Mouse (Mus musculus): ENCODE data around the gene Itih3. TPM values are rescaled to one million over a fixed set of nuclear protein-coding genes. Genes with fewer than 3 reads are reported as not detected.

Gene Itih3
- polyA plus RNA-seq, 1 experiment from 2014 or later = 5.0 TPM

Other genes starting within 250 kb of the Itih3 start
- gene Sfmbt1, start 208.9 kb downstream of the Itih3 start, polyA plus RNA-seq (2015; fragmentation: Nextera tagmentation; extraction: Ambion mirVana) = 14.7 and 15.0 TPM in 2 replicates
- gene Tmem110, start 98.2 kb downstream of the Itih3 start, polyA plus RNA-seq (2015; fragmentation: Nextera tagmentation; extraction: Ambion mirVana) = 25.8 and 26.3 TPM in 2 replicates
- 5.0 and 5.3 TPM in 2 replicates for gene Mustn1, start 44.6 kb downstream of the Itih3 start, polyA plus RNA-seq (2015; fragmentation: Nextera tagmentation; extraction: Ambion mirVana)
- 0.93 and 1.6 TPM in 2 replicates for gene Itih4, start 37.3 kb downstream of the Itih3 start, polyA plus RNA-seq (2015; fragmentation: Nextera tagmentation; extraction: Ambion mirVana)
- gene Itih1, start 19.5 kb upstream of the Itih3 start, polyA plus RNA-seq (2015; fragmentation: Nextera tagmentation; extraction: Ambion mirVana) = 0.30 and 0.55 TPM in 2 replicates
- gene Nek4, start 27.6 kb upstream of the Itih3 start, polyA plus RNA-seq (2015; fragmentation: Nextera tagmentation; extraction: Ambion mirVana) = 17.3 and 17.4 TPM in 2 replicates
- 66.4 and 70.1 TPM in 2 replicates for gene Glt8d1, start 77.6 kb upstream of the Itih3 start, polyA plus RNA-seq (2015; fragmentation: Nextera tagmentation; extraction: Ambion mirVana)
- gene Spcs1, start 77.9 kb upstream of the Itih3 start, polyA plus RNA-seq (2015; fragmentation: Nextera tagmentation; extraction: Ambion mirVana) = 385 and 440 TPM in 2 replicates
- gene Pbrm1, start 95.4 kb upstream of the Itih3 start, polyA plus RNA-seq (2015; fragmentation: Nextera tagmentation; extraction: Ambion mirVana) = 131 and 136 TPM in 2 replicates
- gene Gnl3, start 95.4 kb upstream of the Itih3 start, polyA plus RNA-seq (2015; fragmentation: Nextera tagmentation; extraction: Ambion mirVana) = 127 and 134 TPM in 2 replicates
- gene Smim4, start 205.2 kb upstream of the Itih3 start, polyA plus RNA-seq (2015; fragmentation: Nextera tagmentation; extraction: Ambion mirVana) = 98.1 and 112 TPM in 2 replicates
- 373 and 384 TPM in 2 replicates for gene Nt5dc2, start 207.3 kb upstream of the Itih3 start, polyA plus RNA-seq (2015; fragmentation: Nextera tagmentation; extraction: Ambion mirVana)
- 32.6 and 40.6 TPM in 2 replicates for gene Stab1, start 244.9 kb upstream of the Itih3 start, polyA plus RNA-seq (2015; fragmentation: Nextera tagmentation; extraction: Ambion mirVana)